Mouse (Mus musculus) layer of hippocampus, adult 2 months (tissue): ENCODE measurements around the gene Bco1. TPM values are rescaled to one million over a fixed set of nuclear protein-coding genes. Genes with fewer than 3 reads are reported as not detected.

Experiments used
- DNase-seq, 2 experiments: peaks; one replicate each; pipeline ENCODE4 v3.0.0; 2022; ENCODE audit warnings: low spot score in 2 of 2
- H3K27ac ChIP-seq: fragments of 200-600 bp; 2 replicates; pipeline ENCODE4 v1.8.1; 2022
- H3K4me3 ChIP-seq: fragments of 200-600 bp; 2 replicates; pipeline ENCODE4 v1.8.1; 2022; ENCODE audit warnings: mild to moderate bottlenecking
- CTCF ChIP-seq: fragments of 200-600 bp; conservative IDR thresholded peaks from 2 replicates; pipeline ENCODE4 v1.8.1; 2022; ENCODE audit warnings: antibody characterized with exemption, mild to moderate bottlenecking, moderate library complexity
- total RNA-seq, 2 experiments: library from RNA; stranded (reverse); gene quantifications; 2 replicates each; pipeline ENCODE4 v1.2.3; 2021

The Bco1 gene
- total RNA-seq, 2 experiments from 2014 or later = not detected

- DNase-seq = peak in 1 of 2 experiments; percentile 36
- H3K27ac ChIP-seq = no peak overlapping the region
- TF ChIP-seq CTCF = peak; percentile 72
- no peak overlapping the region for H3K4me3 ChIP-seq
Observed at GRCm38 (mm10) chr8:117069708-117070107, 25.9 kb upstream of the Bco1 start.

DNA sequence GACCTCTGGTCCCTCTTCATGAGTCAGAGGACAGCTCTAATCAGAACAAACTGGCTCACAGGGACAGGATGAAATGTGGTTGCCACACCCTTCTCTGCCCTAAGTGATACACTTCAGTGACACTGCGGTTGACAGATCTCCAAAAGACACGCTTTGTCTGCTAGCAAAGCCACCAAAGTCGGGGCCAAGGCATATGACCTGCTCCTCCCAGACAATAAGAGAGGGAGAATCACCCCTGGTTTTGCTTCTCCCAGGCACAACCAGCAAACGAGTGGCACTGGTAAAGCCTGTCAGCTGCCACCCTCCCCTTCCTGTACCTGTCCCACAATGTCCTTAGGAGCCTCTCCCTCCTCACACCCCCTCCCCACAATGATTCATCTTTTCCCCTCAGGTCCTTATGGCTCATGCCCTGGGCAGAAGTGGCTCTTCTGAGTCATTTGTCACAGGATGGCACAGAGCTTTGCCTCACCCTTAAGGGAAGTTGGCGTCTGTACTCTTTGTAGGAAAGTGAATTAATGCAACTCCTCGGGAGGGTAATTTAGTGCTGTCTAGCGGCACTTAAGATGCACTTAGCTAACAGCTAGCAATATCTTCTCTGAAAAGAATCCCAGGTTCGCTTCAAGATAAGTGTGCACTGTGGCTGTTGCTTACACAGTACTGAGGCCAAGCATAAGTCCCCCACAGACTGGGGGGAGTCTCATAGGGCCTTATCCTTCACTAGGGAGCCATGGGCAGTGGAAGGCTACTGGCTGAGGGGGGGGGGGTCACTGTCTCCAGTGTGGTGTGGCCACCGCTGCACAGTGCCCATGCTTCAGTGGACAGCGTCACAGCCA is 21.1 kb upstream of the Bco1 start:
- no peak for DNase-seq
- H3K27ac ChIP-seq = no peak overlapping the region
- TF ChIP-seq CTCF = no peak
- no peak overlapping the region for H3K4me3 ChIP-seq

- no peak for TF ChIP-seq CTCF
- no peak overlapping the region for H3K27ac ChIP-seq
- DNase-seq = no peak
- H3K4me3 ChIP-seq = no peak overlapping the region
Observed at GRCm38 (mm10) chr8:117078367-117078926, 17.2 kb upstream of the Bco1 start.

- Histone ChIP-seq H3K4me3 (no peak overlapping the region), H3K27ac (no peak overlapping the region)
- TF ChIP-seq CTCF = no peak
- DNase-seq = no peak
Observed at GRCm38 (mm10) chr8:117079652-117080051, 16.0 kb upstream of the Bco1 start.

DNA sequence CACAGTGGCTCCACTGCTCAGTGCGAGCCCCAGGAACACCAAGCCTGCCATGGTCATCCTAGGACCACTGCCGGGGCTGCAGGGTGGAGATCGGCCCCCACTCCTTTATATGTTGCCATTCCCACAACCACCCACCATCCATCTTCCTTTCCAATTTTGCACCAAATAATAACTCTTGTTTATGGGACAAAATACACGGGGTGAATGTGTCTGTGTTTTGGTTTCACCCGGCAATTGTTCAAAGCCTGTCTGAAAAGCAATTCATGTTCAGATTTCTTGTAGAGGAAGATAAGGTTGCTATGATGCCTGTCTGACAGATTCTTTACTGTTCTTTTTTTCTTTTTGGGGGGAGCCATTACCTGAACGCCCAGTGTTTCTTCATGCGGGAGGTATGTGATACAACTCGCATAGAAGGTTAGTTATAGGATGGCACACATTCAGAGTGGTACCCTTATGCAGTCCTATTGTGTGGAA is 13.2 kb upstream of the Bco1 start, which contains the start of gene Pkd1l2:
Pkd1l2 (minus strand) TSS at position 51 of the 474 bp plus-strand sequence.
- H3K4me3 ChIP-seq = no peak within 1 kb of the TSS
- no peak for DNase-seq
- TF ChIP-seq CTCF = no peak
- no peak within 1 kb of the TSS for H3K27ac ChIP-seq

DNA sequence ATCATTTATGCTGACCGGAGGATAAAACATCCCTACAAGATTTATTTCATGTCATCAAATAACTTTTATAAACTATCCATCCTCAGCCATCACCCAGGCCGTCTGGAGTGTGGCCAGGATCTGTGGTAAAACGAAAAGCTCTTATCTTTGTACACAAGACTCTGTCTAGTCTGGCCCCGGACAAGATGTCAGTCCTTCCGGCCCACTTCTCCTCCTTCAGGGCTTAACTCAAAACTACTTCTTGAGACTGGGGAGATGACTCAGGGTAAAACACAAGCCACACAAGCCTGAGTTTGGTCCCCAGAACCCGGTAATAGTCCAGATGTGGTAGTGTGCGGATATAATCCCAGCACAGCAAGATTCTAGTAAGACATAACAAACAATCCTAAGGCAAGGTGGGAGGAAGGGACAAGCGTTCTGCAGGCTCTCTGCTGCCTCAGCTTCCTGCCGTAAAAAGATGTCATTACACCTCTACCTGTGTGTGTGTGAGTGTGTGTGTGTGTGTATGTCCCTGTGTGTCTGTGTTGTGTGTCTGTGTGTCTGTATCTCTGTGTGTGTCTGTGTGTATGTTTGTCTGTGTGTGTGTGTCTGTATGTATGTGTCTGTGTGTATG is 12.6 kb upstream of the Bco1 start:
- Histone ChIP-seq H3K27ac (no peak overlapping the region), H3K4me3 (no peak overlapping the region)
- DNase-seq = no peak
- TF ChIP-seq CTCF = no peak

DNA sequence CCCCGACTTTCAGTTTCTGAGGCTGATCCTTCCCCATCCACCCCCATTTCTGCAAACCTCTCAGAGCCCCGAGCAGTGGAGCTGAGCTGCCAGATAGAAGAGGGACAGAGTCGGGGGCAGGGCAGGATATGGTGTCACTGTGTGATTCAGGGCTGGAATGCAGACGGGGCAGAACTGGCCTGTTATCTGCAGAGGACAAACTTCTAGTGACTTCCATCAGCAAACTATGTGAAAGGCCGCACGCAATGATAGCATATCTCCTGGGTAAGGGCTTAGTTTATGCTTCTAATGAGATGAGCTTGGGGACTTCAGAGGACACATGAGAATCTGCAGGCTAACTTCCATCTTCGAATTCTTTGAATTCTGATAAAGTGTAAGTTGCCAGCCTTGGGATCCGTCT is 10.1 kb upstream of the Bco1 start:
- Histone ChIP-seq H3K4me3 (no peak overlapping the region), H3K27ac (no peak overlapping the region)
- no peak for DNase-seq
- TF ChIP-seq CTCF = no peak

DNA sequence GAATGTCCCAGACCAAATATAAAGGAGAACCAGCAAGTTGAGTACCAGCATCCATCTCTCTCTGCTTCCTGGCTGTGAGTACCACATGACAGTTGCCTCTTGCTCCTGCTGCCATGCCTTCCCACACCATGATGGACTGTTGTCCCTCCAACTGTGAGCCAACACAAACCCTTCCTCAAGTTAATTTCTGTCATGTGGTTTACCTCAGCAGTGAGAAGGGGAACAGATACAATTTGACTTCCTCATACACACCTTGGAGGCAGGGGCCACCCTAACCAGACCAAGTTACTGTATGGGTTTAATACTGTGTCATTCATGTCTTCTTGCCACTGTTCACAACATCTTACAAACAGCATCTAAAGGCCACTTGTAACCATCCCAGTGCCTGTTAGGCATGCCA is 8.6 kb upstream of the Bco1 start:
- Histone ChIP-seq H3K4me3 (no peak overlapping the region), H3K27ac (no peak overlapping the region)
- no peak for TF ChIP-seq CTCF
- DNase-seq = no peak

- no peak for DNase-seq
- no peak overlapping the region for H3K4me3 ChIP-seq
- H3K27ac ChIP-seq = no peak overlapping the region
- no peak for TF ChIP-seq CTCF
Observed at GRCm38 (mm10) chr8:117089802-117090201, 5.9 kb upstream of the Bco1 start.

DNA sequence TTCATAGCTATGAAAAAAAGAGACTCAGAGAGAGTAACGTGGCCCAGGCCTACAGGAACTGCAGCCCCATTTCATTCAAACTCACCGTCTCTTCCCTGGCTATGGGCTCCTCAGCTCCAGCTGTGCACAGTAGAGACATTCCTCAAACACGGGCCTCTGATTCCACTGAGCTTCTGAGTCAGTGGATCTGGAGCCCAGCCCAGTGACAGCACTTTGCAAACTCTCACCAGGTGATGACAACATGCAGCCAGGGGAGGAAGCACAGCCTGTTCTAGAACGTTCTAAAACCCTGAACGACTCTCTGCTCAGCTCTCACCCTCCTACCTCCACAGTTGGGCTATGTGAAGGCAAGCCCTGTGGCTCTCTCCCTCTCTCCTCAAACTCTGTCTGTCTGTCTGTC is 1.6 kb upstream of the Bco1 start:
- DNase-seq = no peak
- Histone ChIP-seq H3K27ac (no peak overlapping the region), H3K4me3 (no peak overlapping the region)
- TF ChIP-seq CTCF = no peak

DNA sequence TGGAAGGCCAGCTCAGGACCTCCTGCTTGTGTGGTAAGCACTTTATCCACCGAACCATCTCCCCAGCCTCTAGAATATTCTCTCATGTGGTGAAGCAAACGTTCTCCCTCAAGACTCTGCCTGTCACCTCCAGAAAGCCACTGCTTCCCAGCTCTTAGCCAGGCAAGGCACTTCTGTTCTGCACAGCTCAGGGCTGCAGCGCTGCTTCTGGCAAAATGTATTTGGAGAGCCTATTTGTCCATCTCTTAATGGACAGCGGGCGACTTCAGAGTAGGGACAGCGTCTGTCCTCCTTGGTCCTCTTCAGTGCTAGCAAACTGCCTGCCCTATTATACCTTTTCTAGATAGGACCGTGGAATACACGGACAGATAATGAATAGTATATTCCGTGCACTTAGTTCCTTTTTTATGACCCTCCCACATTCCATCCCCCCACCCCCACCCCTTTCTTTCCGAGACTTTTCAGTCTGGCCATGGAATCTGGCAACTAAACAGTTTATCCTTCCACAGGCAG is 1.5 kb downstream of the Bco1 start:
- H3K27ac ChIP-seq = peak overlapping the region; percentile 39; the same call in 1 of the 2 replicates
- TF ChIP-seq CTCF = no peak
- DNase-seq = no peak
- H3K4me3 ChIP-seq = no peak overlapping the region

DNA sequence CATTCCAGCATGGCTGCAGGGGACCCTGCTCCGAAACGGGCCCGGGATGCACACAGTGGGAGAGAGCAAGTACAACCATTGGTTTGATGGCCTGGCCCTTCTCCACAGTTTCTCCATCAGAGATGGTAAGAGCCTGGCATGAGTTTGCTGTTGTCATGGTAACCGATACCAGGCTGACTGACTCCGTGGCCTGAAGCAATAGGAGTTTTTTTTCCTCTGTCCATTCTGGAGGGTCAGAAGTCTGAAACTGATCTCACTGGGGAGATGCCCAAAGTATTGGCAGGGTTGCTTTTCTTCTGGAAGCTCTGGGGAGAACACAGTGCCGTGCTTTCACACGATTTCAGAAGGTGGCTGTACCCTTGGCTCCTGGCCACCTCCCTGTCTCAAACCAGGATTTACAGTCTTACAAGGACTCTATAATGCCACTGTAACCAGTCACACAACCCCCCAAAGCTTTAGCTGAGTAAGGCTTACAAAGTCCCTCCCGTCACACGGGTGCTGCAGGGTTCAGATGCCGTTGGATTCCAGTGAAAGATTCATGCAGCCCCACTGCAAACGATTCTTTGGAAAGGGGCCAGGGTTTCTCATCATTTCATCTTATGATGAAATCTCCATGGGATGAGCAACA is 2.0 kb downstream of the Bco1 start:
- TF ChIP-seq CTCF = no peak
- peak overlapping the region; percentile 39; the same call in 1 of the 2 replicates for H3K27ac ChIP-seq
- no peak overlapping the region for H3K4me3 ChIP-seq
- peak; percentile 15 to 24 for DNase-seq

DNA sequence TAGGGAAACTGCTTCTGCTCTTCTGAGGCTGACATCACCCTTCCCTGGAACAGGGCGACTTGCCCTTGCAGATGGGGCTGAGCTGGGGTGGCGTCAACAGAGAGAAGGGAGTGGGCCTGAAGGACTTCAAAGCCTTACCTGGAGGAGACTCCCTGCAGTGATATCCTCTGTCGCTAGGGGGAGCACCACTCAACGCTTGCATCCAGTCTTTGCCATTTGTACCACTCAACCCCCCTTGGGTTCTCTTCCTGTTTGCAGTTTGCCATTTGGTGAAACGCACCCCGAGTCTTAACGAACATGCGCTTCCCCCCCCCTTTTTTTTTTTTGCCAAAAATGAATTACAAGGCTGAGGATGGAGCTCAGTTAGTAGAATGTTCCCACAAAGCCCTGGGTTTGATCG is 11.9 kb downstream of the Bco1 start:
- H3K4me3 ChIP-seq = no peak overlapping the region
- peak; percentile 88 for TF ChIP-seq CTCF
- peak; percentile 78 to 79 for DNase-seq

More for the DNA sequence above, 11.9 kb downstream of the Bco1 start:
- no peak overlapping the region for H3K27ac ChIP-seq
